Mouse (Mus musculus) midbrain, embryonic 12.5 days (tissue): ENCODE measurements around the gene Mettl7a3. TPM values are rescaled to one million over a fixed set of nuclear protein-coding genes. Genes with fewer than 3 reads are reported as not detected.
"Not testable (repeated sequence)": the region's sequence is repeated elsewhere in the genome, so short reads cannot be mapped to it uniquely, and the experiment has no call there.

Source experiments
- ATAC-seq: fragments of 200-750 bp; cut with Nextera tagmentation; 2 replicates; pipeline ENCODE4 v1.8.0; 2017; ENCODE audit warnings: low read depth, moderate TSS enrichment, moderate library complexity; ENCODE audit not compliant: low FRiP score
- H3K27ac ChIP-seq: fragments of 300-500 bp; sonication (generic); replicated peaks from 2 replicates; pipeline ENCODE4 v1.5.1; 2016; ENCODE audit warnings: mild to moderate bottlenecking
- H3K27me3 ChIP-seq: fragments of 300-500 bp; sonication (generic); 2 replicates; pipeline ENCODE4 v1.6.1; 2016; ENCODE audit warnings: mild to moderate bottlenecking
- H3K36me3 ChIP-seq: fragments of 300-500 bp; sonication (generic); 2 replicates; pipeline ENCODE4 v1.6.1; 2016
- H3K4me1 ChIP-seq: fragments of 300-500 bp; sonication (generic); 2 replicates; pipeline ENCODE4 v1.6.1; 2016
- H3K4me2 ChIP-seq: fragments of 300-500 bp; sonication (generic); replicated peaks from 2 replicates; pipeline ENCODE4 v1.6.1; 2016; ENCODE audit warnings: mild to moderate bottlenecking, moderate library complexity
- H3K4me3 ChIP-seq: fragments of 300-500 bp; sonication (generic); 2 replicates; pipeline ENCODE4 v1.5.1; 2016; ENCODE audit warnings: mild to moderate bottlenecking
- H3K9ac ChIP-seq: fragments of 300-500 bp; sonication (generic); replicated peaks from 2 replicates; pipeline ENCODE4 v1.6.1; 2016; ENCODE audit warnings: mild to moderate bottlenecking, moderate library complexity
- H3K9me3 ChIP-seq: fragments of 300-500 bp; sonication (generic); 2 replicates; pipeline ENCODE4 v1.6.1; 2016; ENCODE audit warnings: mild to moderate bottlenecking
- WGBS: fragments of 180-500 bp; shearing (Covaris S2); methylation state at CpG from one replicate; pipeline ENCODE4 v1.1.7; 2016; 5-methylcytosine and 5-hydroxymethylcytosine counted together
- polyA plus RNA-seq: library from polyadenylated mRNA; unstranded; fragments of >200 nt; fragmentation: Nextera tagmentation; extraction: Ambion mirVana; gene quantifications from 2 replicates; pipeline ENCODE4 v1.2.1, GENCODE M21; 2016

The Mettl7a3 gene
- polyA plus RNA-seq, 1 experiment from 2014 or later, result not detected

DNA sequence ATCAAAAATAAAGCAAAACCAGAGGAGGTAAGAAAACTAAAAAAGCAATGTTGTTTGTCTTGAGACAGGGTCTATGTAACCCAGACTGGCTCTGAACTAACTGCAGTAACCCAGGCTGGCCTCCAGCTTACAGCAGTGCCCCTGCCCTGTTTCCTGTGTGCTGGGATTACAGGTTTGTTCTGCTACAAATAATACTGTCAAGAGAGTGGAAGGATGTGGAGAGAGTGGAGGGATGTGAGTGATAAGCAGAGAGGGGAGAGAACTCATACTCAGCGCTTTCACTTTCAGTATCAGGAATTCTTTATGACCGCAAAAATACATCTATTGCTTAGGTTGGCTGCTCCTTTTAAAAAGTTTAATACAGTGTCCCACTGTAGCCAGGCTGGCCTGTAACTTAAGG lies 22.4 kb upstream of the Mettl7a3 start:
- no peak overlapping the region for H3K4me3 ChIP-seq
- H3K36me3 ChIP-seq, result 0 out of 2 replicates have a peak, but pooled peaks cover 10% of the 10 kb centered on the region
- 94% methylated on average over 2 of the region's 2 CpGs for WGBS
- H3K4me2 ChIP-seq, result no peak overlapping the region
- H3K9ac ChIP-seq, result no peak overlapping the region
- no peaks in the 10 kb centered on the region for H3K27me3 ChIP-seq
- no peak for ATAC-seq
- H3K27ac ChIP-seq, result no peak overlapping the region
- no peaks in the 10 kb centered on the region for H3K4me1 ChIP-seq
- H3K9me3 ChIP-seq, result no peaks in the 10 kb centered on the region

DNA sequence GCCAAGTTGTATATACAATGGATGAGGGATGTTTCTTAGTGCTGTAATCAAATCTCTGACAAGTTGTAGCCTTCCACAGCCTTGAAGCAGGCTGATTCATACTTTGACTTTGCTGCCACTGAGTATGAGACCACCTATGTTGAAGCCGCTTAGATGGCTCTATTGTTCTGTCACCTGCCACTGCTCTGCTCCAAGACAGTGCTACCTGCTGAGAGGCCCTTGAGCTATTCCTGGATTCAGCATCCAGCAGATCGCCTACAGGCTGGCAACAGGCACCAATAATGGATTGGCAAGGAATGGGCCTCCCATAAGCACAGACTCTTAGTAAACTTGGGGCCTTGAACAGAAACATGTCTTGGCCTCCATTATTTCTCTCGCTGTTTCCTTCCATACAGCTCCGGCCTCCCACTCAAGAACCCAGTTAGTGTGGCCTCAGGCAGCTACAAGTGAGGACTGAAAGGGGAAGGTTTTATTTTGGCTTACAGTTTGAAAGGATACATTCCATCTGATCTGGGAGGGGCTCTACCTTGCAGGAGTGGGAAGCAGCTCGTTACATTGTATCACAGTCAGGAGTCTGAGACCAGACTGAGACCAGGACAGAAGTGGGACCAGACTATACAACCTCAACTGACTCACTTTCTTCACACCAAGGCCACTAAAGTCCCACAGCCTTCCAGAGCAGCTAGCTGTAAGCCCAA lies 20.1 kb upstream of the Mettl7a3 start:
- WGBS, result 92% methylated on average over 5 of the region's 5 CpGs
- H3K9ac ChIP-seq, result no peak overlapping the region
- H3K4me1 ChIP-seq, result no peaks in the 10 kb centered on the region
- no peak overlapping the region for H3K4me3 ChIP-seq
- no peaks in the 10 kb centered on the region for H3K9me3 ChIP-seq
- no peak for ATAC-seq
- no peaks in the 10 kb centered on the region for H3K27me3 ChIP-seq
- no peak overlapping the region for H3K4me2 ChIP-seq
- 0 out of 2 replicates have a peak, but pooled peaks cover 10% of the 10 kb centered on the region for H3K36me3 ChIP-seq
- H3K27ac ChIP-seq, result no peak overlapping the region

DNA sequence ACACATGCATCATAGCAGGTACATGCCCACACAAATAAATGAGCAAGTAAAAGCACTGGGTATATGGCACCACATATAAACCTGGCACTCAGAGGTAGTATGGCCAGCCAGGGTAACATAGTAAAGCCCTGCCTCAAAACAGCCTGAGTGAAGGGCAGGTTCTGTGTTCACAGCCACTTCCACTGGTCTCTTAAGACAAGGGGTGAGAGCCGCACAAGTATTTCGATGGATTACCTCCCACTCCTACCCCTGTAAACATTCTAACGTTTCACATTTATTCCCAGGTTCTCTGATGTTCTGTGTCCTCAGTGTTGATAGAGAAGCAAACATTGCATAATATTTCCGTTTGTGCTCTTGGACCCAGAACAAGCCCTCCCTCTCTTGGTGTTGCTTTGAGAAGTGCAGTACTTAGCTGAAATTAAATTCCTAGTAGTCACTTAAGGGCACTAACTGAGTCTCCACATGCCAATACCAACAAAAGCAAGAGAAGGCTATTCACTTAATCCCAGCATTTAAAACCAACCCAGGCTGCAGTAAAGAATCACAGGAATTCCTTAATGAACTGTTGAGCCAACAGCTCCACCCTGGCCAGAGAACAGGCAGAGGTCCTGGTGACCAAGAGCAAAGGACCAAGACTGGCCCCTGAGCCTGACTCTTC lies 16.6 kb upstream of the Mettl7a3 start:
- H3K9ac ChIP-seq, ATAC-seq, H3K27me3 ChIP-seq, H3K9me3 ChIP-seq, H3K36me3 ChIP-seq, H3K4me2 ChIP-seq, H3K4me1 ChIP-seq, H3K27ac ChIP-seq, H3K4me3 ChIP-seq: not testable (repeated sequence)
- WGBS, result 71% methylated on average over 4 of the region's 4 CpGs

DNA sequence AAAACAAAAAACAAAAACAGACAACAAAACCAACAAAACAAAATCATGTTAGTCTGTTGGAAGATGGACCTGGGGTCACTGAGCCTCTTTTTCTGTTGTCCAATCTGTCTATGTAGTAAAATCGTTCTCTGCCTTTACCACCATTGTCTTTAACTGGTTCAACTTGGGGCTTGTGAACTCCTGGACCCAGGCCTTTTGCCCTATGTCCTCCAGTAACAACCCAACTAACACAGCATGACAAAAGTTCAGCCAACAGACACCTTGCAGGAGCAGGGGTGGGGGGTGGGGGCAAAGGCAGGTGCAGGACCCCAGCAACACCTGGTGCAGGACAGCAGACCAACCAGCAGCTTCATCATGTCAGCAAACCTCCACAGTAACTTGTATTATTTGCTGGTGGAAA lies 14.8 kb upstream of the Mettl7a3 start:
- Histone ChIP-seq H3K36me3 (no peaks in the 10 kb centered on the region), H3K4me3 (no peak overlapping the region), H3K9me3 (no peaks in the 10 kb centered on the region), H3K9ac (no peak overlapping the region), H3K27me3 (no peaks in the 10 kb centered on the region), H3K4me2 (no peak overlapping the region), H3K27ac (no peak overlapping the region), H3K4me1 (no peaks in the 10 kb centered on the region)
- 87% methylated on average over 1 of the region's 1 CpGs for WGBS
- no peak for ATAC-seq

DNA sequence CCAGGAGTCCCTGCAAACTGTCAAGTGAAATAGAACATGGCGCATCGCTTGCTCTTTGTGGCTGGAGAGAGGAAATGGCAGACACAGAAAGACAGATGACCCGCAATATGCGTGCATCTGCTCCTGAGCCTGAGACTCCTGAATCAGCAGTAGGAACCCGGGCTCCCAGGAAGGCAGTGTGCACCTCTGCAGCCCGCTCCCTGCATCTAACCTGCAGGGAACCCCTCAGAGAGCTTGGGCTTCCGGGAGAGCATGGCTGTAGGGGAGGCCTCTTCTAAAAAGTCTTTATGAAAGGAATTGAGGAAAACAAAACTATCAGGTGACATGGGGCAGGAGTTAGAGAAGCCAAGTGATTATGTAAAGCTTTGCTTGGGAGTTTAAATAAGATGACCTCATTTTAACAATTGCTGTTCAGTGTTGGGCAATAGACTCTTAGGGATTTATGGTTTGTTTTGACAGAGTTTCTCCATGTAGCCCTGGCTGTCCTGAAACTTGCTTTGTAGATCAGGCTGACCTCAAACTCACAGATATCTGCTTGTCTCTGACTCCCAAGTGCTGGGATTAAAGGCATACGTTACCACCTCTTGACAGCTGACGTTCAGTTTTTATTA lies 14.3 kb upstream of the Mettl7a3 start:
- Histone ChIP-seq H3K4me2 (no peak overlapping the region), H3K9me3 (no peaks in the 10 kb centered on the region), H3K27me3 (no peaks in the 10 kb centered on the region), H3K4me3 (no peak overlapping the region), H3K9ac (no peak overlapping the region), H3K36me3 (no peaks in the 10 kb centered on the region), H3K4me1 (no peaks in the 10 kb centered on the region), H3K27ac (no peak overlapping the region)
- no peak for ATAC-seq
- WGBS, result 85% methylated on average over 9 of the region's 9 CpGs

DNA sequence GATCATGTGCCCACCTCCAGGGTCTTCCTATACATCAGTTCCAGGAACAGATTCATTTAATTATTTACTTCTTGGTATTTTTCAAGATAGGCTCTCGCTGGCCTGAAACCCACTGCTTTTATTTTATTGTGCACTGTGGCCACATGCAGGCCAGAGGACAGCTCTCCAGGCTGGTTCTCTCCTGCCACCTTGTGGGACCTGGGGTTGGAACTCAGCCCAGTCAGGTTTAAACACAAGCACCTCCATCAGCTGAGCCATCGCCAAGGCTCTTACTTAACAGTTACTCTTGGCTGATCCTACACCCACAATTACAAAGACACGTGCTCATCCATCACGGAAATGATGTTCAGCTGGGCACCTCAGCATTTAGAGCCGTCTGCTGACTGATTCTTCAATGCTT lies 13.6 kb upstream of the Mettl7a3 start:
- H3K4me2 ChIP-seq, result no peak overlapping the region
- no peak overlapping the region for H3K27ac ChIP-seq
- H3K4me1 ChIP-seq, result no peaks in the 10 kb centered on the region
- no peaks in the 10 kb centered on the region for H3K9me3 ChIP-seq
- WGBS, result 60% methylated on average over 5 of the region's 5 CpGs
- no peak overlapping the region for H3K9ac ChIP-seq
- H3K27me3 ChIP-seq, result no peaks in the 10 kb centered on the region
- no peak overlapping the region for H3K4me3 ChIP-seq
- ATAC-seq, result no peak
- no peaks in the 10 kb centered on the region for H3K36me3 ChIP-seq

DNA sequence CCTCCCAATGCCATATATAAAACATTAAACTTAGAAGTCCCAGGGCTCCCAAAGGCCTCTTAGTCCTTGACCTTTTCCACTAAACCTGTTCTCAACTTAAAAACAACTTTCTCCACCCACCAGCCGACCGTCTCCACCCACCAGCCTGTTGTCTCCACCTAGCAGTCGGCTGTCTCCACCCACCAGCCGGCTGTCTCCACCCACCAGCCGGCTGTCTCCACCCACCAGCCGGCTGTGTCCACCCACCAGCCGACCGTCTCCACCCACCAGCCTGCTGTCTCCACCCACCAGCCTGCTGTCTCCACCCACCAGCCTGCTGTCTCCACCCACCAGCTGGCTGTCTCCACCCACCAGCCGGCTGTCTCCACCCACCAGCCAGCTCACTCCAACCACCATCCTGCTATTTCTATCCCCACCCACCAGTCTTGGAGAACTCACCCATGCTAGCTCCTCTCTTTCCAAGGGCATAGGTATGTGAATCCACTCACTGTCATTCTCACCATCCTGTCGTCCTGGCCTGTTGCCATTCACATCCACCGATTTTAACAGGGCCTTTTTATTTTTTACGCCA lies 10.6 kb upstream of the Mettl7a3 start:
- Histone ChIP-seq H3K4me2 (no peak overlapping the region), H3K27me3 (no peaks in the 10 kb centered on the region), H3K4me1 (no peaks in the 10 kb centered on the region), H3K27ac (no peak overlapping the region), H3K4me3 (no peak overlapping the region), H3K9me3 (no peaks in the 10 kb centered on the region), H3K9ac (no peak overlapping the region), H3K36me3 (no peaks in the 10 kb centered on the region)
- no peak for ATAC-seq
- 73% methylated on average over 12 of the region's 12 CpGs for WGBS

DNA sequence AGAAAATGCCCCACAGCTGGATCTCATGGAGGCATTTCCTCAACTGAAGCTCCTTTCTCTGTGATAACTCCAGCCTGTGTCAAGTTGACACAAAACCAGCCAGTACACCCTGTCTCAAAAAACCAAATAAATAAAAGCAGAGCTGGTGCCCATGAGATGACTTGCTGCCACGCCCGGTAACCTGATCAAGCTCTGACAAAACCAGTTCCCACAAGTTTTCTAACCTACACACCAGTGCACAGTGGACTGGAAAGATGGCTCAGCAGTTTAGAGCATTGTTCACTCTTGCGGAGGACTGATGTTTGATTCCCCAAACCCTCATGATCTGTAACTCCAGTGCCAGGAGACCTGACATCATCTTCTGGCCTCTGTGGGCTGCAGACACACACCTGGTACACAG lies 9.5 kb upstream of the Mettl7a3 start:
- no peak for ATAC-seq
- WGBS, result 88% methylated on average over 3 of the region's 3 CpGs
- H3K36me3 ChIP-seq, result no peaks in the 10 kb centered on the region
- no peak overlapping the region for H3K4me3 ChIP-seq
- no peak overlapping the region for H3K9ac ChIP-seq
- H3K27me3 ChIP-seq, result no peaks in the 10 kb centered on the region
- H3K27ac ChIP-seq, result no peak overlapping the region
- no peaks in the 10 kb centered on the region for H3K9me3 ChIP-seq
- no peak overlapping the region for H3K4me2 ChIP-seq
- H3K4me1 ChIP-seq, result no peaks in the 10 kb centered on the region

DNA sequence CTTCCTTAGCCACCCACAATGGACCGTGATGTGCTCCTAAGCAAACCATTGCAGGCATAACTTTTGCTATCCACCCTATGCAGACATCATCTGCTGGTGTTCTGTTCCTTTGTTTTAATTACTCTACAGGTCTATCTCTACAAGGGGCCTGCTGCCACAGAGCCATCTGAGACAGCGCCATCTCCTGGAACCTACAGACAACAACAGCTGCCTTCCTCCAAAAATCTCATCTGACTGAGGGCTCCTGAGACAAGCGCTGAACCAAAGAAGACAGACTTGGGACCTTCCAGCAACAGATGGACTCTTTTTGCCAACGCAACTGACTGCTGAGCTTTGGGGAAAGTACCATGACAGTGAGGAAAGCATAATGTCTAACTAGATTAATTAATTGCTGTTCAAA lies 6.6 kb upstream of the Mettl7a3 start:
- ATAC-seq, H3K27me3 ChIP-seq, H3K4me3 ChIP-seq, H3K27ac ChIP-seq, H3K36me3 ChIP-seq, H3K9ac ChIP-seq, H3K4me2 ChIP-seq, H3K4me1 ChIP-seq, H3K9me3 ChIP-seq: not testable (repeated sequence)
- WGBS, result 68% methylated on average over 4 of the region's 4 CpGs

DNA sequence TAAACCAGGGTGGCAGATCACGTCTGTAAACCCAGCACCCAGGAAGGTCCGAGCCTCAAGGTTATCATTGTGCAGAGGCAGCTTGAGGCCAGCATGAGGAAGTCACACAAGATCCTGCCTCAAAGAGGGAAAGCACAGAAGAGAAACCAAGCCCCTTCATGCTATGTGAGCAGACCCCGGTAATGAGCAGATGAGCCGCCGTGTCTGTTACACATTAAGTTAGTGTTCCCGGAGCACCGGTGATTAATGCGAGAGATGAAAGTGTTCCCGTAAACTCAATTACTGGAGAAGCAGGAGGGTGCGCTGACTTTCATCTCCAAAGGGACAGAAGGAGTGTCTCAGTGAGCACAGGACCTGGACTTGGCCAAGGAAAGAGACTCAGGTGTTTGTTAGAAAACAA lies 5.4 kb upstream of the Mettl7a3 start:
- H3K27ac ChIP-seq, H3K9ac ChIP-seq, H3K27me3 ChIP-seq, H3K4me1 ChIP-seq, H3K4me3 ChIP-seq, ATAC-seq, H3K36me3 ChIP-seq, H3K9me3 ChIP-seq, H3K4me2 ChIP-seq: not testable (repeated sequence)
- 74% methylated on average over 10 of the region's 10 CpGs for WGBS

DNA sequence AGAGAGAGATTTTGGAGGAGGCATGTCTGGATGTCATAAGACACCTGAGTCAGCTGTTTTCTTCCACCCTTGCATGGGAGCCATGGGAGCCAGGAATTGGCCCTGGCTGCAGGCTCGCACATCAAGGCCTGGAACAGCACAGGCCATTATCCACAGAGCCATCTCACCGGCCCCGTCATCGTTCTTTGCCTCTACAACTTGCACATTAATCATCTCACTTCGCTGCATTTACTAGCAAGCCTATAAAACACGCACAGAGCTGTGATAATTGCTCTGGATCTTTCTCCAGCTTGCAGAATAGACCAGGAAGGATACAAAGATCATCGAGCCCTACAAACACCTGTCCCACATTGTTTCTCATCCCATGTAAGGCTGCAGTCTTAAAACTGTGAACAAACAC lies 4.0 kb upstream of the Mettl7a3 start:
- H3K4me2 ChIP-seq, result no peak overlapping the region
- no peak overlapping the region for H3K9ac ChIP-seq
- WGBS, result 92% methylated on average over 7 of the region's 7 CpGs
- no peaks in the 10 kb centered on the region for H3K4me1 ChIP-seq
- no peaks in the 10 kb centered on the region for H3K36me3 ChIP-seq
- H3K4me3 ChIP-seq, result no peak overlapping the region
- no peaks in the 10 kb centered on the region for H3K27me3 ChIP-seq
- H3K27ac ChIP-seq, result no peak overlapping the region
- H3K9me3 ChIP-seq, result no peaks in the 10 kb centered on the region
- no peak for ATAC-seq
